Mouse (Mus musculus) lung, embryonic 16.5 days (tissue): ENCODE data around the gene Fiz1. TPM values are rescaled to one million over a fixed set of nuclear protein-coding genes. Genes with fewer than 3 reads are reported as not detected.

Experiments used
- ATAC-seq: fragments of 200-750 bp; cut with Nextera tagmentation; 2 replicates; pipeline ENCODE4 v1.8.0; 2017; ENCODE audit warnings: low read depth, mild to moderate bottlenecking, moderate library complexity
- H3K27ac ChIP-seq: fragments of 300-500 bp; sonication (generic); 2 replicates; pipeline ENCODE4 v1.5.1; 2014; ENCODE audit warnings: mild to moderate bottlenecking, control low read depth, low read length
- H3K27me3 ChIP-seq: fragments of 300-500 bp; sonication (generic); 2 replicates; pipeline ENCODE4 v1.6.1; 2014; ENCODE audit warnings: low read depth, low read length, mixed read lengths; ENCODE audit not compliant: control insufficient read depth, insufficient read depth
- H3K36me3 ChIP-seq: fragments of 300-500 bp; sonication (generic); 2 replicates; pipeline ENCODE4 v1.6.1; 2014; ENCODE audit warnings: low read length; ENCODE audit not compliant: control insufficient read depth, insufficient read depth
- H3K4me1 ChIP-seq: fragments of 300-500 bp; sonication (generic); replicated peaks from 2 replicates; pipeline ENCODE4 v1.6.1; 2014; ENCODE audit warnings: low read length, mixed read lengths; ENCODE audit not compliant: control insufficient read depth, insufficient read depth
- H3K4me2 ChIP-seq: fragments of 300-500 bp; sonication (generic); 2 replicates; pipeline ENCODE4 v1.6.1; 2014; ENCODE audit warnings: low read depth, low read length, control low read depth
- H3K4me3 ChIP-seq: fragments of 300-500 bp; sonication (generic); 2 replicates; pipeline ENCODE4 v1.5.1; 2014; ENCODE audit warnings: mild to moderate bottlenecking, low read length, control low read depth
- H3K9ac ChIP-seq: fragments of 300-500 bp; sonication (generic); 2 replicates; pipeline ENCODE4 v1.6.1; 2014; ENCODE audit warnings: low read length, control low read depth
- H3K9me3 ChIP-seq: fragments of 300-500 bp; sonication (generic); 2 replicates; pipeline ENCODE4 v1.6.1; 2016; ENCODE audit warnings: low read length; ENCODE audit not compliant: control insufficient read depth
- WGBS: fragments of 180-500 bp; shearing (Covaris S2); extraction: QIAGEN DNeasy Blood & Tissue Kit; methylation state at CpG from one replicate; pipeline ENCODE4 v1.1.7; 2014; 5-methylcytosine and 5-hydroxymethylcytosine counted together
- polyA plus RNA-seq: library from polyadenylated mRNA; unstranded; fragments of >200 nt; fragmentation: Nextera tagmentation; extraction: Ambion mirVana; gene quantifications from 2 replicates; pipeline ENCODE4 v1.2.1, GENCODE M21; 2015

Fiz1 gene
- polyA plus RNA-seq, 1 experiment from 2014 or later = 34.5 TPM

GRCm38 (mm10) chr7:5038940-5039339 is 24.4 kb upstream of the Fiz1 start:
- 19% methylated on average over 5 of the region's 5 CpGs for WGBS
- H3K36me3 ChIP-seq = peaks cover 21% of the 10 kb centered on the region
- ATAC-seq = no peak

GRCm38 (mm10) chr7:5038109-5038732 is 23.7 kb upstream of the Fiz1 start, which contains the start of gene Zfp784:
Zfp784 (minus strand) TSS chr7:5038446.
- under 1% methylated on average over 48 of the region's 48 CpGs for WGBS
- Histone ChIP-seq H3K27me3 (no peaks in the 10 kb centered on the region), H3K4me1 (peaks cover 12% of the 10 kb centered on the region; the same call in 1 of the 2 replicates), H3K4me2 (peak within 1 kb of the TSS; percentile 67), H3K4me3 (peak within 1 kb of the TSS; percentile 90), H3K27ac (peak within 1 kb of the TSS; percentile 97), H3K9ac (peak within 1 kb of the TSS; percentile 92), H3K9me3 (peaks cover 5% of the 10 kb centered on the region; the same call in 1 of the 2 replicates), H3K36me3 (peaks cover 28% of the 10 kb centered on the region)
- peak; percentile 97 for ATAC-seq

More at GRCm38 (mm10) chr7:5038940-5039339, 24.4 kb upstream of the Fiz1 start:
- peak overlapping the region; percentile 90 for H3K4me3 ChIP-seq
- H3K4me1 ChIP-seq = peaks cover 12% of the 10 kb centered on the region; the same call in 1 of the 2 replicates
- H3K27ac ChIP-seq = peak overlapping the region; percentile 97
- H3K4me2 ChIP-seq = peak overlapping the region; percentile 67
- H3K9ac ChIP-seq = peak overlapping the region; percentile 92
- no peaks in the 10 kb centered on the region for H3K27me3 ChIP-seq
- H3K9me3 ChIP-seq = peaks cover 5% of the 10 kb centered on the region; the same call in 1 of the 2 replicates

- H3K36me3 ChIP-seq = peaks cover 35% of the 10 kb centered on the region
- H3K4me2 ChIP-seq = peak overlapping the region; percentile 67
- peak overlapping the region; percentile 97; the same call in 1 of the 2 replicates for H3K27ac ChIP-seq
- WGBS = 86% methylated on average over 8 of the region's 8 CpGs
- no peak overlapping the region for H3K9ac ChIP-seq
- ATAC-seq = no peak
- no peaks in the 10 kb centered on the region for H3K27me3 ChIP-seq
- H3K4me1 ChIP-seq = peaks cover 12% of the 10 kb centered on the region; the same call in 1 of the 2 replicates
- H3K9me3 ChIP-seq = peaks cover 5% of the 10 kb centered on the region; the same call in 1 of the 2 replicates
- H3K4me3 ChIP-seq = peak overlapping the region; percentile 90
Measured at GRCm38 (mm10) chr7:5037467-5037866, 23.0 kb upstream of the Fiz1 start.

- 92% methylated on average over 7 of the region's 7 CpGs for WGBS
- H3K9ac ChIP-seq = no peak overlapping the region
- no peak overlapping the region for H3K4me3 ChIP-seq
- H3K4me2 ChIP-seq = no peak overlapping the region
- H3K27me3 ChIP-seq = no peaks in the 10 kb centered on the region
- peaks cover 12% of the 10 kb centered on the region; the same call in 1 of the 2 replicates for H3K4me1 ChIP-seq
- H3K27ac ChIP-seq = no peak overlapping the region
- ATAC-seq = no peak
- H3K9me3 ChIP-seq = peaks cover 8% of the 10 kb centered on the region
- H3K36me3 ChIP-seq = peaks cover 40% of the 10 kb centered on the region
Measured at GRCm38 (mm10) chr7:5037026-5037425, 22.5 kb upstream of the Fiz1 start.

- Histone ChIP-seq H3K4me1 (peaks cover 12% of the 10 kb centered on the region; the same call in 1 of the 2 replicates), H3K9ac (no peak overlapping the region), H3K4me3 (no peak overlapping the region), H3K27ac (no peak overlapping the region), H3K9me3 (peaks cover 17% of the 10 kb centered on the region), H3K27me3 (no peaks in the 10 kb centered on the region), H3K4me2 (no peak overlapping the region), H3K36me3 (peaks cover 49% of the 10 kb centered on the region)
- ATAC-seq = no peak
- WGBS = 89% methylated on average over 9 of the region's 9 CpGs
Measured at GRCm38 (mm10) chr7:5036136-5036535, 21.6 kb upstream of the Fiz1 start.

GRCm38 (mm10) chr7:5035628-5036027 is 21.1 kb upstream of the Fiz1 start:
- H3K27ac ChIP-seq = no peak overlapping the region
- H3K36me3 ChIP-seq = peaks cover 54% of the 10 kb centered on the region
- ATAC-seq = no peak
- H3K9me3 ChIP-seq = peaks cover 22% of the 10 kb centered on the region
- no peak overlapping the region for H3K4me2 ChIP-seq
- H3K4me1 ChIP-seq = peaks cover 12% of the 10 kb centered on the region; the same call in 1 of the 2 replicates
- H3K9ac ChIP-seq = no peak overlapping the region
- H3K4me3 ChIP-seq = no peak overlapping the region
- 96% methylated on average over 17 of the region's 17 CpGs for WGBS
- H3K27me3 ChIP-seq = no peaks in the 10 kb centered on the region

GRCm38 (mm10) chr7:5033818-5034217 is 19.3 kb upstream of the Fiz1 start, which contains the start of gene 4632433K11Rik:
4632433K11Rik (plus strand) TSS chr7:5034118.
- no peak for ATAC-seq
- Histone ChIP-seq H3K4me1 (peaks cover 5% of the 10 kb centered on the region; the same call in 1 of the 2 replicates), H3K27me3 (no peaks in the 10 kb centered on the region), H3K4me3 (no peak within 1 kb of the TSS), H3K36me3 (peaks cover 72% of the 10 kb centered on the region), H3K4me2 (no peak within 1 kb of the TSS), H3K27ac (no peak within 1 kb of the TSS), H3K9me3 (peaks cover 40% of the 10 kb centered on the region), H3K9ac (no peak within 1 kb of the TSS)
- 81% methylated on average over 3 of the region's 3 CpGs for WGBS

GRCm38 (mm10) chr7:5031496-5031895 is 17.0 kb upstream of the Fiz1 start:
- no peaks in the 10 kb centered on the region for H3K27me3 ChIP-seq
- H3K9me3 ChIP-seq = peaks cover 41% of the 10 kb centered on the region
- H3K4me3 ChIP-seq = no peak overlapping the region
- no peak for ATAC-seq
- H3K4me1 ChIP-seq = no peaks in the 10 kb centered on the region
- no peak overlapping the region for H3K9ac ChIP-seq
- WGBS = 84% methylated on average over 45 of the region's 46 CpGs
- peaks cover 84% of the 10 kb centered on the region for H3K36me3 ChIP-seq
- H3K4me2 ChIP-seq = no peak overlapping the region
- no peak overlapping the region for H3K27ac ChIP-seq

- Histone ChIP-seq H3K4me2 (no peak overlapping the region), H3K36me3 (peaks cover 78% of the 10 kb centered on the region), H3K4me3 (no peak overlapping the region), H3K4me1 (no peaks in the 10 kb centered on the region), H3K9me3 (peaks cover 41% of the 10 kb centered on the region), H3K27me3 (no peaks in the 10 kb centered on the region), H3K9ac (no peak overlapping the region), H3K27ac (no peak overlapping the region)
- 89% methylated on average over 63 of the region's 63 CpGs for WGBS
- no peak for ATAC-seq
Measured at GRCm38 (mm10) chr7:5030554-5031275, 16.2 kb upstream of the Fiz1 start.
